Mouse (Mus musculus) cortical plate, adult 2 months (tissue): ENCODE measurements around the gene Rnf123.

Experiments used
- CTCF ChIP-seq: fragments of 200-500 bp; IDR thresholded peaks from 2 replicates; pipeline ENCODE4 v1.5.1; 2011; ENCODE audit warnings: mild to moderate bottlenecking, control low read depth, low read length; ENCODE audit not compliant: insufficient read depth; ENCODE audit errors: extremely low read depth
- POLR2A ChIP-seq: fragments of 200-500 bp; IDR thresholded peaks from 2 replicates; pipeline ENCODE4 v1.6.1; 2011; ENCODE audit warnings: mild to moderate bottlenecking, low read length, control low read depth; ENCODE audit not compliant: insufficient read depth; ENCODE audit errors: extremely low read depth

- no peak for TF ChIP-seq CTCF
- TF ChIP-seq POLR2A: no peak
Observed at GRCm38 (mm10) chr9:108111101-108111592, 28.0 kb upstream of the Rnf123 start.
